Mouse (Mus musculus): ENCODE data around the gene Sbno2. TPM values are rescaled to one million over a fixed set of nuclear protein-coding genes. Genes with fewer than 3 reads are reported as not detected.

Sbno2 gene
- total RNA-seq, 2 experiments from 2014 or later: 4.5 to 7.3 TPM

DNA sequence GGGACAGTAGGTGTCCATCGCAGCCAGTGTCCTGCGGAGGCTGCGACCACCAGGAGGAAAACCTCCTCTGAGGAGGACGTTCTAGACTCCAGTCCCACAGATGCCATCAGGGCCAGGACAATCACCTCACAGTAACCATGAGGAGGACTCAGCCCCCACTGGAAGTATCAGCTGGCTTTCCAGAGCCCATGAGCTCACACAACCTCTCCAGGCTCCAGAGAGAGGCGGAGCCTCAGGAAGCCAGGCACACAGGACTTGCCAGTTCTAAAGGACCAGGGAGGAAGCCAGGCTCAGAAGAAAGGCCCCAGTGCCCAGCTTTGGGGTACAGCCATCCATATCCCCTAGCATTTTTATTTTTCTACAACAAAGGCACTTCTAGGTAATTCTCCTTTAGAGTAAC lies 9.8 kb downstream of the Sbno2 start:
- intact Hi-C loops (cut with DNase I): no loop called here
- DNase-seq: no peak

DNA sequence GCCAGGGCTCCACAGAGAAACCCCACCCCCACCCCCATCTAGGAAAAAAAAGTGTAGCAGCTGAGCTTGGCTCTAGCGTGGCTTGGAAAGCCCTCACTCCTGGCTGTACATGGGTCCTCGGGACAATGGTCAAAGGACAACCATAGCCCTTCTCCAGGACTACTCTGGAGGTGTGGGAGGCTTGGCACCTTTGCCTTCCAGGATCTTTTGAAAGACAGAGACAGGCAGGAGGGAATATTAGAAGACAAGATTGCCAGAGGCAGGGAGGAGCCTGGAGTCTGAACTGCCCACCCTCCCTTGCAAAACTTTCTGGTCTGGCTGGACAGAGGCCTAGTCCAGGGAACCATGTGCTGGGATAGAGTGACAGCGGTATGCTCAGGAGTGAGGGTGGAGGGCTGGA lies 10.7 kb downstream of the Sbno2 start:
- intact Hi-C loops (cut with DNase I): no loop called here
- DNase-seq: no peak

DNA sequence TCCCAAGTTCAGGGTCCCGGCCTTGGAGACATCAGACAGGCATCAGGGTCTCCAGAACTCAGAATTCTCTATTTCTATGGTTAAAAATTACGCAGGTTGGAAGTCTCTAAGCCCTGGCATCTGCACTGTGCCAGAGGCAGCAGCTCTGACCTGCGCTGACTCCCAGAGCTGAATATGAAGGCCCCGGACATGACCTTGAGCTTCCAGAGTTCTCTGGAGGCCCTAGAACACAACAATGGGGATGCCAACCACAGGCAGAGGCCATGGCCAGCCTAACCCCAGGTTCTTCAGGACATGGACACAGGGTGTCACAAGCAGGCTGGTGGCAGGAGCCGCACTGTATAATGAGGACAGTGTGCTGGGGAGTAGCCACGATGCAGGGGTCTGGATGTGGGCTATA lies 11.3 kb downstream of the Sbno2 start:
- DNase-seq: no peak
- intact Hi-C loops (cut with DNase I): no loop called here

DNA sequence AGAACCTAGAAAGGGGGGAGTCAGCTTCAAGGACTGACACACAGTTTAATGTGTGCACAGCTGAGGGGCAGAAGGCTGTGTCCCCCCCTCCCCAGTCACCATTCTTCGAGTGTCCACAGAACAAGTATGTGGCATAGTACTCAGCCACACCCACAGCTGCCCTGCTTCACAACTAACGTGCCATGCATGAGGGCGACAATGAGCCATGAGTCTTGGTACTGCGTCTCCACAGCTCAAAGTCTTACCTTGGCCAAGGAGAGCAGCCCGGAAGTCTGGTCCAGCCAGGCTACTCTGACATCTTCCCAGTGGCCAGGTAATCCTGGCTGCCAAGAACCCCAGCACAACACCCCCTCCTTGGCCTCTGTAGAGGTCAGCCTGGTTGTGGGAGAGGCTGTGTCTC lies 12.7 kb downstream of the Sbno2 start:
- no peak for DNase-seq
- intact Hi-C loops (cut with DNase I): no loop called here

DNA sequence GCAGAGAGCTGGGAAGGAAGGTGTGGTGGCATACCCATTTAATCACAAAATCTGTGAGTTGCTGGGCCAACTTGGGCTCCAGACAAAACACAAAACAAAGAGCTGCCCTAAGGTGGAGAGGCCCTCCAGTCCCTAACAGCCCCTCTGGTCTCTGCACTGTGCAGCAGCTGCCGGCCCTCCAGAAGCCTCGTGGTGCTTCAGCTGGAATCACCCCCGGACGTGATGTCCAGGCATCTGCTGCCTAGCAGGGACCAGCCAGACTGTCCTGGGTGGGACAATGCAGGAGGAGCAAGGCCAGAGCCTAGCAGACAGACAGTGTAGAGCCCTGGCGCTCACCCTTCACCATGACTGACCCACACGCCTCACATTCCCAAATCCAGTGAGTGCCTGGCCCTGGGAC lies 13.8 kb downstream of the Sbno2 start:
- DNase-seq: no peak
- intact Hi-C loops (cut with DNase I): no loop called here

DNA sequence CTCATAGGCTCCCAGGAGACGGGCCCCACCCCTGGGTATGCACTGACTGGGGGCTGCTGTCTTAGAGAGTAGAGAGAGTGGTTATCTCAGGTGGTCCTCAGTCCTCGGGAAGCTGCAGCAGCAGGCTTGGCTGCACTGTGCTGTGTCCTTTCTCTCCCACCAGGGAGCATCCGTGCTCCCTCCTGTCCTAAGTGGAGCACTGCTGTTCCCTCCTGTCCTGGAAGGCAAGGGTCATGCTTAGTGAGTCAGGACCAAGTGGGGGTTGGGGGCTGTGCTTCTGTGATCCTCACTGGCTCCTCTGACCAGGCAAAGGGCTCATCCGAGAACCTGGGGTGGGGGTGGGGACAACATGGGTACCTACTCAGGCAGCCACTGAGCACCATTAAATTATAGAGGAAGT lies 16.2 kb downstream of the Sbno2 start:
- no peak for DNase-seq
- intact Hi-C loops (cut with DNase I): no loop called here

DNA sequence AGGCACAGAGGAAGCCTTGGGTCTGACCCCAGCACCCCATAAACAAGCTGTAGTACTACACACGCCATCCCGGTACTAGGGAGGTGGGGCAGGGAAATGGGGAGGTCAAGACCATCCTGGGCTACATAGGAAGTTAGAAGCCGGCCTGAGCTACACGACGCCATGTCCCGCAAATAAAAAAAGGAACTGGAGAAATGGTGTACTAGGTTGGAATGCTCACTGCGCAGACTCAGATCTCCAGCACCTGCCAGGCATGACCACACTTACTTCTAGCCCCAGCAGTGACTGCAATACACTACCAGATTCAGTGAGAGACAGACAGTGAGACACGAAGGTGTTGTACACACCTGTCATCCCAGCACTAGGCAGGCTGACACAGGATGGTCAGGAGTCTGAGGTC lies 17.9 kb downstream of the Sbno2 start:
- intact Hi-C loops (cut with DNase I): no loop called here
- no peak for DNase-seq

DNA sequence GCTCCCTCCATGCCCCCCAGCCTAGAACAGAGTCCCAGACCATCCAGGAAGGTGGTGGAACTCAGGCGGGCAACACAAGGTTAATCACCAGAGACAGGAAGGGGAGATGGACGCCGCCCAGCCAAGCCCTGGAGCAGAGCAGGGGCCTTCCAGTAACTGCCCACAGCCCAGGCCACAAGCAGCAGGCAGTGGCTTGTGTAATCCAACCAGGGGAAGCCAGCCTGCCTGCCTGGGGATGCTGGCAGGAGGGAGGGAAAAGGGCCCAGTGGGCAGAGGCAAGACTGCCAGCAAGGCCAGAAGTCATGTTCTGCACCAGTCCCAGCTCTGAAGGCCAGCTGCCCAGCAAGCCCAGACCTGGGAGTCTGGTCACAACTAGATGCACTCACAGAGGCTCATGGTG lies 18.5 kb downstream of the Sbno2 start:
- DNase-seq: no peak
- intact Hi-C loops (cut with DNase I): no loop called here

DNA sequence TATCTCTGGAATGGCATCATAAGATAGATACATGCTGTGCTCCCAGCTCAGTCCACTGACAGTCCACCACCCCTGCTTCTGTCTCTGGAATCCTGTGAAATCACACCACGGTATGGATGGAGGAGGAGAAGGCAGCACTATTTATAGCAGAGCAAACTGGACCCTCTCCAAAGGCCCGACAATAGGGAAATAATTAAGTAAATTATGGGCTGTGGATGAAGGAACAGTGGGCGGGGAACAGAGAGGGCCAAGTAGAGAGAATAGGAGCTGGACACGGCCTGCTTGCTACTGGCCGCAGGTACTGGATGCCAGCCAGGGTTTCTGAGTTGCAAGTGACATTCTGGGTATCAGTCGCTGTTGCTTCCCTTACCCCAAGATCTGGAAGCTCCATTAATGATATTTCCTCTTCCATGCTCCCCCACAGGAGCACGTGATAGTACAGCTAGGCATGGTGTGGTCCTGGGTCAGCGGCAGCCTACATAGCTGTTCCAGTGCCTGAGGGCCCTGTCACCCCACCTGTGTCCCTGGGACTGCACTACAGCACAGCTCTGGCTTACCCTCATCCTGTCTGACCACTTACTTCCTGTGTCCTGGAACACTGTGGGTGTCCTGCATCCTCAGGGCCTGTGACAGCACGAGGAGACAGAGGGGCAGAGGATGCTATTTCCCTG lies 20.4 kb downstream of the Sbno2 start:
- DNase-seq: no peak

DNA sequence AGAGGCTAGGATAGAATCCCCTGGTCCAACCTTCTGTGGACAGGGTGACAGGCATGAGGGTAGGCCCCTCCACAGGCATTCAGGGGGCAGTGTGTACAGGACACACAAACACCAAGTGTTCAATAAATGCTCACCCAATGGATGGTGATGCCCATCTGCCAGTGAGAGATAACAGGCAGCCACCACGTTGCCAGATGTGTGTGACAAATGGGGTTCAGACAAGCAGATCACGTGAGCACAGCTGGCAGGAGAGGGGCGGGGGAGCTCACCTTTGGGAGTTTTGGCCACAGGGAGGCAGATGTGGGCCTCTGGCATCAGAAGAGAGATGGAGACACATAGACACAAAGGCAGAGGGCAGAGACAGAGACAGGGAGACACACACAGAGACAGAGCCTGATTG lies 24.3 kb downstream of the Sbno2 start:
- intact Hi-C loops (cut with DNase I): no loop called here
- no peak for DNase-seq

More for the DNA sequence above, 20.4 kb downstream of the Sbno2 start:
- intact Hi-C loops (cut with DNase I): no loop called here

DNA sequence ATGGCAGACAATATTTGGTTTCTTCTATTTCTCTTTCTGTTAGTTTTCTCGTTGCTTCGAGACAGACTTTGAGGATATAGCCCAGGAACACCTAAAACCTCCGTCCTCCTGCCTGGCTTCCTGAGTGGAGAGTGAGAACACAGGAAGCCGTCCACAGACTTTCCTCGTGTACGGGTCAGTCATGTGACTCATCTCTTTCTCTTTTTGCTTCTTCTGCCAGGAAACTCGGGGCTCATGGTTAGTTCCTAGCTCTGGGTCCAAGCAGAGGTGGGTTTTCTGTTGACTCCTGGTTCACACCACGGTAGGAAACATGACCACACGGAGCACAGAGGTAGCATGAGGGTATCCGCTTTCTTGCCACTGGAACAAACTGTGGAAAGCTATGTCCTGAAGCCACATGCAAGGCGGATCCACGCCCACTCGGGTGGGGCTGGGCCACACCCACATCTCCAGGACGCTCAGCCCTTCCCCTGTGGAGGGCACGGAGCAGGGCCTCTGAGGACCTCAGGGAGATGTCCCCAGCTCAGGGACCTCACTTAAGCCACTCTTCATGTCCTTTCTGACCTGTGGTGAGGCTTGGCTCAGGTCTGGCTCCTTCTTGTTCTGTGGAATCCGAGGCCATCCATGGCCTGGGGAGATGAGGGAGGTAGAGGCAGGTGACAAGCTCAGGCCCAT lies 24.8 kb downstream of the Sbno2 start:
- no peak for DNase-seq

DNA sequence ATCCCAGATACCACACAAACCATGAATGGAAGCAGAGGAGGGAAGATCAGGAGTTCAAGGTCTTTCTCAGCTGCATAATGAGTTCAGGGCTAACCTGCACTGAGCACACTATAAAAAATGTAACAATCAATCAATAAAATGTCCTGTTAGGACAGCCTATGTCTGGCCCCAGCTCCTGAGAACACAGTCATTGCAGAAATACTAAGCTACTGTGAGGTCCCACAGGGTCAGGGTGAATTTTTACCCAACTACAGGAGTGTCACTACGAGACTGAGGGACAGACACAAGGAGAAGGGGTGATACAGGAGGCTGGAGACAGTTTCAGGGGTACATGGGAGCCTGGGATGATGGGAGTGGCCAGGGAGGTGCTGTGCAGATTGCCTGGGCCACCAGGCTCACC lies 27.0 kb downstream of the Sbno2 start:
- intact Hi-C loops (cut with DNase I): loop anchor here (5.0 kb wide), 1 partner anchor 34 kb away; no protein-coding TSS in a partner anchor
- DNase-seq: no peak

More for the DNA sequence above, 24.8 kb downstream of the Sbno2 start:
- intact Hi-C loops (cut with DNase I): no loop called here

DNA sequence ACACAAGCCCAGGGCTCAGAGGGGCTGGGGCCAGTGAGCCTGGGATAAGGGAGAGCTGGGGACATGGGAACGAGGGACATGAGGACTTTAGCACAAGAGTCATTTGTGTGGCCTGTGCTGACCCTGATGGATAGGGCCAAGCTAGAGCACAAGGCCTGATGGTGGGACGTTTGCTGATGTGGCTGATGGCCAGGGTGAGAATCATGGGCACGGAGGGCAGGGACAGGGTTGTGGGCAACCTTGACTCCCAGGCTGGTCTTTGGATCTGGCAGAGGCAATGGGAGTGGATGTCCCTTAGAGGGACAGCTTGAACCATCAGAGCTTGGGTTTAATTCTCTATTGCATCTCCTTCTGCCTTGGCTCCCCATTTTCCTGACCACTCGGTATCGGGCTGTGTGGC lies 28.1 kb downstream of the Sbno2 start:
- DNase-seq: no peak
- intact Hi-C loops (cut with DNase I): loop anchor here (5.0 kb wide), 1 partner anchor 35 kb away; no protein-coding TSS in a partner anchor

DNA sequence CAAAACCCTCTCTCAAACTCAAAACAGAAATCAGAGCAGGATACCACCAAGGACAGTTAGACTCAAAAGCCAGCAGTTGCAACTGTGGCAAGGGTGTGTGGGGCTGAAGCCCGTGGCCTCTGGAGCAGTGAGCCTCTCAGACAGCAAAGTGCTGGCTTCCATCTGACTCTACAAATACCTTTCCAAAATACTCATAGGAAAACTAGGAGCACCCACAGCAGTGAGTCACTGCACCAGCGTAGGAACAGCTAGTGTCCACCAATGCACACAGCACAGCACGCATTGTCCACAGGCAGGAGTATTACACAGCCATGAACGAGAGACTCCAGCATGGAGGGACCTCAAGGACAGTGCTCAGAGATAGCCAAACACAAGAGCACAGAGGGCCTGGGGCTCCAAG lies 29.0 kb downstream of the Sbno2 start:
- intact Hi-C loops (cut with DNase I): loop anchor here (5.0 kb wide), 1 partner anchor 36 kb away; no protein-coding TSS in a partner anchor
- no peak for DNase-seq

DNA sequence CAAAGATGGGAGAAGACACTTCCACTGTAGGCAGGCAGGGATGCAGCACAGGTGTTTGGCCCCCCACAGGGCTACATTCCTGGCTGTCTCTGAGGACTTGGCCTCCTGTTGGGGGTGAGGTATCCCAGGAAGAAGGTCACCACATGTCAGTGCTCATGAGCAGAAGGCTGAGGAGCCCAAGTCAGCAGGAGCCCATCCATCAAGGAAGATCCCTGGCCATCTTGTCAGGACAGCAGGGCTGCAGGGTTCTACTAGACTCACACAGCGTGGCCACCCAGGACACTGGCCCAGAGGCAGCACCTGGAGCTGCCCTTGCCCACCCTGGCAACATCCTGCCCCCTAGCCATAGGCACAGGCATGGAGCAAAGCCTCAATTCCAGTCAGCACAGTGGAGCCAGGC lies 29.4 kb downstream of the Sbno2 start:
- no peak for DNase-seq
- intact Hi-C loops (cut with DNase I): loop anchor here (5.0 kb wide), 1 partner anchor 36 kb away; no protein-coding TSS in a partner anchor

DNA sequence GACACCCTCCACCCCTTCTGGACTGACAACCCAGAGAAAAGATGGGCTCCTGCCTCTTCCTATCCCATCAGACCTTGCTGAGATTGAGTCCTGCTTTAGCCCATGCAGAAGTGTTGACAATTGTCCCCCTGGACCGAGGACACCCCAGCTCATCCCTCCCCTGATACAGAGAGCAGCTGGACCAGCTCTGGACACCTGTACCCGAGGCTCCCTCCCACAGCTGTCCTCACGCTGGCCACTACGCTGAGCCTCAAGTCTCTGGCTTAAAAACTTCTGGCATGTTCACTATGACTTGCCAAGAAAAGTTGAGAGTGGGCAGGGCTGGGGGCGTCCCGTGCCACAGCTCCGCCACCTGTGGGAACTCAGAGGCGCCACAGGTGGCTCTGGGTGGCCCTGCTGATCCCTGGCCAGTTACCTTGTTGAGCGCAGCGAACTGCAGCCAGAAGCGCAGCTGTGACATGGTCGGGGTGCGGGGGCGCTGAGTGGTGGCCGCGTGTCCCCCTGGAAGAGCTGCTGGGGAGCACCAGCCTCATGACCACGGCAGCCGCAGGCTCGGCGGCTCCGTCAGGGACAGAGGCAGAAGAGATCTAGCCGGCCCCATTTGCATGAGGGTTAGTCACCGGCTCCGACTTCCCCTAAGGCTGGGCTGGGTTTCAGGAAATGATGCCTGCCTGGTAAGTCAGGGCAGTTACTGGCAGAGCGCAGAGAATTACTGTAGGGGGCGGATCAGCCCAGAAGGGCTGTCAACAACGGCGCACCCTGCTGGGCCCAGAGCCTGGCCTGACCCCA lies 30.4 kb downstream of the Sbno2 start:
- intact Hi-C loops (cut with DNase I): loop anchor here (5.0 kb wide), 1 partner anchor 37 kb away; no protein-coding TSS in a partner anchor

DNA sequence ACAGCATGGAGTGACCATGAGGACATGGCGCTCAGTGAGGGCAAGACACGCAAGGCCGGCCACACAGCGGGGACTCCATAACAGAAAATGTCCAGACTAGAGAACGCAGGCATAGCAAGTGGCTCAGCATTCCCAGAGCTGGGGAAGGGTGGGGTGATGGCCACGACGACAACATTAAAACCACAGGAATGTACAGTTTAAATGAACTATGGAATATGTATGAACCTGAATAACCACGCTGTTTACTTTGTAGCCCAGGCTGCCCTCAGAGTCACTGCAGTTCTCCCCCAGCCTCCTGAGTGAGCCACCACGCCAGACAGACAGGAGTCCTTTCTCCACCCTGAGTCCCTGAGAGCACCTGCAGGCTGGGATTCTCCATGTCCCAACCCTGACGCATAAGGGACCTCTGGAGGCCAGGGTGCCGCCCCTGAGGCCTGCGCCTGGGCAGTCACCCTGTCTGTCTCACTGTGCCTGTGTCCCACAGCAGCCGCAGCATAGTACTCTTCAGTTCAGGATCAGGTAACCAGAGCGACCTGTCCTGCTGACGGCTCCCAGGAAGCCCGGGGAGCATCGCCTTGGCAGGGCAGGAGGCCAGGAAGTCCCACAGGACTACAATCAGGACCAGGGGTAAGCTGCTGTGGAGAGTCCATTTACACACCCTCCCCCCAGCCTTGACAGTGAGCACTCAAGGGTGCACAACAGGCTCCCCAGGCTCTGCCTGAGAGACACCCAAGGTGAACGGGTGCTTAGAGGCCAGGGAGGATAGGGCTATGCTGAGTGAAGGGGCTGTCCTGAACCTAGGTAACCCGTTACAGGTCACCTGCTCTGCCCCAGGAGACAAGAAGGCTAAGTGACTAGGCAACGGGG lies 32.5 kb downstream of the Sbno2 start:
- intact Hi-C loops (cut with DNase I): no loop called here
- no peak for DNase-seq

More for the DNA sequence above, 30.4 kb downstream of the Sbno2 start:
- DNase-seq: peak; percentile 45 to 60

DNA sequence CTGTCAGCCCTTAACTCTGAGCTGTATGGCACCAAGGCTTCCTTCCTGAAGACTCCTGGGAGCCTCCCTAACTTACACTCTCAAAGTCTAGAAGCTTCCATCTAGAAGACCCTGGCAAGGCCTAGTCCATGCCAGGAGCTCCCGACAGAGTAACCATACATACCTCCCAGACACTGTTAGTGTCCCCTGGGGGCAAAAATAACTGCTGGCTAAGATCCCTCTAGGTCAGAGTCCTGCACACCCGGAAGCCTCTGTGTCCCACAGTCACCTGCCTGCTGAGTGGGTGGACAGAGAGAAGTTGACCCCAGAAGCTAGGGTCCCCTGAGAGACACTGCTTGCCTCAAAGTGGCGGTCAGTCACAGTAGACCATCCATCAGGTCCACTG lies 33.9 kb downstream of the Sbno2 start:
- intact Hi-C loops (cut with DNase I): no loop called here

DNA sequence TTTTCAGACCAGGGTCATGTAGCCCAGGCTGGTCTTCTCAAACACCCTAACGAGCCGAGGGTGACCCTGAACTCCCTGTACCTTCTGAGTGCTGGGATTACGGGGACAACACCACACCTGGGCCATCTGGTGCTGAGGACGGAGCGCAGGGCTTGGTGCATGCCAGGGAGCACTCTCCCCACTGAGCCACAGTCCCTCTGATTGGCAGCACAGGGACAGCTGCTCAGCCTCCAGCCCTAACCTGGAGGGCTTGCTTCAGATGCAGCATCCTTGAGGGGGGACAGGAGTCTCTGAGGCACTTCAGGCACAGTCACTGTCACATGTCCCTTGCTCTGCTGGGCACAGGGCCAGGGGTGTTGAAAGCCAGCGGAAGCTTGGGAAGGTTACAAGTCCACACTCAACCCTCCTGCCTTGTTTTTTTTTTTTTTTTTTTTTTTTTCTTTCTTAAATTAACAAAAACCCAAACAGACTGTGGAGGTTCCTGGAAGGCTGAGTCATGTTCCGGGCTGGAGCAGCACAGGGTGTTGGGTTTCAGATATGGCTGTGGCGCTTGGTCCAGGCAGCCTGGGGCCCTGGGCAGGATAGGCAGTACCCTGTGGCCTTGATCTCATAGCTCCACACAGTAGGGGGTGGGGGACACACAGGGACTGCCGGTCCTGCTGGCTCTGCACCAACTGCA lies 34.4 kb downstream of the Sbno2 start:
- intact Hi-C loops (cut with DNase I): no loop called here
- peak; percentile 75 to 81 for DNase-seq

More for the DNA sequence above, 33.9 kb downstream of the Sbno2 start:
- no peak for DNase-seq

DNA sequence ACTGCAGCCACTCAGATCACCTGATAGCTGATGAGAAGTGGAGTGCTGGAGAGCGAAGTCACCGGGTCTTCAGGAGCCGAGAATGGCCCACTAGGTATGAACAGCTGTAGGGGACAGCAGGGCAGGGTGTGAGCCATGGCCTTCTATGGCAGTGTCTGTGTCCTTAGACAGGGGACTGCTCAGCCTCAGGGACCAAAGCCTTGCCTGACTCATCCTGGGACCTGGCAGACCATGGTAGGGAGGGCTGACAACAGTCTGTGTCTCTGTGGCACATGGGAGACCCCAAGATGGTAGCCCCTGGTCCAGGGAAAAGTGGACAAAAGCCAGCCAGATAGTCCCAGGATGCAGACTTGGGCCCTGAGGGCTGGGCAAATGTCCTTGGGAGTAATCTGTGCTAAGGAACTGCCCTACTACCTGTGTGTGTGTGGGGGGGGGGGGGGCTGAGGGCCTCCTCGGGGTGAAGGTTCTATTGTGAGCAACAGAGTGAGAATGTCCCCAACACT lies 35.4 kb downstream of the Sbno2 start:
- intact Hi-C loops (cut with DNase I): no loop called here
- DNase-seq: no peak

Data from gastrocnemius, postnatal 36 days (tissue).